Mouse (Mus musculus) neutrophil, adult 5-6 weeks (primary cell): Measurements from ENCODE around the gene Col25a1. TPM values are rescaled to one million over a fixed set of nuclear protein-coding genes. Genes with fewer than 3 reads are reported as not detected.

Source experiments
- ATAC-seq: fragments of 151-379, 151-347 bp; 2 replicates; pipeline ENCODE4 v1.8.0; 2017; ENCODE audit warnings: mild to moderate bottlenecking, moderate TSS enrichment; ENCODE audit not compliant: insufficient number of reproducible peaks, poor library complexity, low FRiP score, severe bottlenecking; ENCODE audit errors: extremely low read depth
- total RNA-seq: library from RNA; stranded (forward); fragments of 200-1000 nt; gene quantifications from 2 replicates; pipeline ENCODE4 v1.2.3, GENCODE M21; 2017

The Col25a1 gene
- total RNA-seq, 1 experiment from 2014 or later: not detected

GRCm38 (mm10) chr3:130360813-130361212 lies 229.5 kb downstream of the Col25a1 start:
- no peak for ATAC-seq

- no peak for ATAC-seq
Observed at GRCm38 (mm10) chr3:130361922-130362321, 230.6 kb downstream of the Col25a1 start.

- ATAC-seq: no peak
Observed at GRCm38 (mm10) chr3:130362797-130363367, 231.6 kb downstream of the Col25a1 start.

- ATAC-seq: no peak
Observed at GRCm38 (mm10) chr3:130366917-130367610, 235.8 kb downstream of the Col25a1 start.

- ATAC-seq: no peak
Observed at GRCm38 (mm10) chr3:130368352-130368751, 237.1 kb downstream of the Col25a1 start.

- ATAC-seq: no peak
Observed at GRCm38 (mm10) chr3:130369113-130369512, 237.8 kb downstream of the Col25a1 start.

GRCm38 (mm10) chr3:130370167-130370566 lies 238.9 kb downstream of the Col25a1 start:
- ATAC-seq: no peak

- ATAC-seq: no peak
Observed at GRCm38 (mm10) chr3:130373145-130373544, 241.8 kb downstream of the Col25a1 start.

GRCm38 (mm10) chr3:130374620-130375341 lies 243.5 kb downstream of the Col25a1 start:
- ATAC-seq: no peak

GRCm38 (mm10) chr3:130377786-130378185 lies 246.5 kb downstream of the Col25a1 start:
- no peak for ATAC-seq

- ATAC-seq: no peak
Observed at GRCm38 (mm10) chr3:130378626-130379025, 247.3 kb downstream of the Col25a1 start.

GRCm38 (mm10) chr3:130380299-130380845 lies 249.1 kb downstream of the Col25a1 start:
- ATAC-seq: no peak

GRCm38 (mm10) chr3:130381691-130382090 lies 250.4 kb downstream of the Col25a1 start:
- ATAC-seq: no peak

GRCm38 (mm10) chr3:130385856-130386255 lies 254.6 kb downstream of the Col25a1 start:
- no peak for ATAC-seq

GRCm38 (mm10) chr3:130387156-130387555 lies 255.9 kb downstream of the Col25a1 start:
- ATAC-seq: no peak

- ATAC-seq: no peak
Observed at GRCm38 (mm10) chr3:130389261-130389975, 258.1 kb downstream of the Col25a1 start.

GRCm38 (mm10) chr3:130396636-130397035 lies 265.3 kb downstream of the Col25a1 start:
- no peak for ATAC-seq

GRCm38 (mm10) chr3:130400716-130401559 lies 269.6 kb downstream of the Col25a1 start:
- ATAC-seq: no peak

- no peak for ATAC-seq
Observed at GRCm38 (mm10) chr3:130401560-130401852, 270.2 kb downstream of the Col25a1 start.
